Mouse (Mus musculus) adrenal gland, postnatal 0 days (tissue): ENCODE results near the gene Ssxb3. TPM values are rescaled to one million over a fixed set of nuclear protein-coding genes. Genes with fewer than 3 reads are reported as not detected.

Experiments
- polyA plus RNA-seq: library from polyadenylated mRNA; unstranded; fragments of >200 nt; fragmentation: Nextera tagmentation; extraction: Ambion mirVana; gene quantifications from 2 replicates; pipeline ENCODE4 v1.2.1, GENCODE M21; 2015

The Ssxb3 gene
- polyA plus RNA-seq, result not detected in 2 replicates

GRCm38 (mm10) chrX:8591716-8592115, at the start of gene Ssxb3:
TSS of gene Ssxb3 (minus strand) at chrX:8591816.

GRCm38 (mm10) chrX:8548155-8548554, 43.5 kb downstream of the Ssxb3 start, which contains the start of gene Ssxb6:
TSS of gene Ssxb6 (minus strand) at chrX:8548255.

Other genes with a start within 250 kb of the Ssxb3 start
- not detected in 2 replicates for gene Ssxb9, start 224.8 kb downstream of the Ssxb3 start, polyA plus RNA-seq
- not detected in 2 replicates for gene Ssxb1, start 178.5 kb downstream of the Ssxb3 start, polyA plus RNA-seq
- not detected in 2 replicates for gene Ssxb2, start 130.1 kb downstream of the Ssxb3 start, polyA plus RNA-seq
- gene Gm14459, start 66.9 kb downstream of the Ssxb3 start, polyA plus RNA-seq, result not detected in 2 replicates
- gene Ssxb6, start 43.6 kb downstream of the Ssxb3 start, polyA plus RNA-seq, result not detected in 2 replicates
- gene Ssxb8, start 99.0 kb upstream of the Ssxb3 start, polyA plus RNA-seq, result not detected in 2 replicates
- gene Ssx9, start 156.6 kb upstream of the Ssxb3 start, polyA plus RNA-seq, result not detected in 2 replicates
- not detected in 2 replicates for gene Ssxb5, start 211.9 kb upstream of the Ssxb3 start, polyA plus RNA-seq